Mouse (Mus musculus) ovary, postnatal 10 days (tissue): ENCODE measurements around the gene Macrod2.

Experiments
- DNase-seq: peaks from one replicate; pipeline ENCODE4 v3.0.0; 2022; ENCODE audit warnings: low spot score

The Macrod2 gene

GRCm38 (mm10) chr2:140793886-140794608 lies 398.9 kb downstream of the Macrod2 start:
- DNase-seq = no peak

GRCm38 (mm10) chr2:140811693-140812092 lies 416.6 kb downstream of the Macrod2 start:
- no peak for DNase-seq

DNA sequence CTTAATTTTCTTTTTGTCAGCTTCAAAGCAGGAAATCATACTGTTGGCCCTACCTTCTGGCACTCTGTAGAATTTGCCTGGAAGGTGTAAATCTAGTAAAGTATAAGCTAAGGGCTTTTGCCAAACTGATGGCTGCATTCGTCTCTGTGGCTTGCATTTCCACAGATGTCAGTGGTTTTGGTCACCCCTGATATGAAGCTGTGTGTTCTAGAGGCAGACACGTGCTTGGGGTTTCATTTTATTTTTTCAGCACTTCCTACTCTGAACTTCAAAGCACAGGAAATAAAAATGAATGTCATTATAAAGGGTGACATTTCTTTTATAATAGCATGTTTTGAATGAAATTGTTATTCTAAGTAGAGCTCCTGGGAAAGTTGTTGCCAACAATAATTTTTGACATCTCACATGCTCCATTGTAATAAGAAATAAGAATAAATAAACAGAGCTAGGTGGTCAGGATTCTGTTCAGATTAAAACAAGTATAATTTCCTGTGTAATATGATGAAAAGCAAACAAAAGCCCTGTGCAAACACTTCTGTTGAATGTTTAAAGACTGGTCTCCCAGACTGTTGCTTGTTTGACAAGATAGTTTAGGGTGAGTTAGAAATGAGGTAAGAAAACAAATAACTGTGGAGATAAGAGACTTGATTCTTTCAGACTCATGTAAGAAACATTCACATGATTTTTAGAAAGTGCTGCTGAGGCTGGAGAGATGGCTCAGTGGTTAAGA lies 424.4 kb downstream of the Macrod2 start:
- no peak for DNase-seq

- DNase-seq = no peak
These were observed 427.3 kb downstream of the Macrod2 start for GRCm38 (mm10) chr2:140822378-140822777.

DNA sequence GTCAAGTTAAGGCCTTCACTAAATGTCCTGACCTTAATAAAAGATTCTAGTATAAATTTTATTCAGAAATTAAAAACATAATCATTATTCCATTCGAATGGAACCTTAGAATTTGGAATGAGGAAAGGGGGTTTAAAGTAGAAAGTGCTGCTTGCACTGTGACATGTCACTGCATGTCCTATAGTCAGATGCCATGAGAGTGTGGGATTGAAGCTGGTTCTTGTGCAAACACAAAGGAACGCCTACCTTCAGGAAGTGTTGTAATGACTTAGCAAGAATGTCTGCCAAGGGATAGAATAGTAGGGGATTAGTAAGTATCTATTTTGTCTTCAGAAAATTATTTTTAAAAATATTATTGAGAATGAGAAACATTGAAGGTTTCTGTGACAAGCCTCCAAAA lies 431.1 kb downstream of the Macrod2 start:
- DNase-seq = no peak

GRCm38 (mm10) chr2:140828859-140829258 lies 433.8 kb downstream of the Macrod2 start:
- no peak for DNase-seq

- no peak for DNase-seq
These were observed 435.0 kb downstream of the Macrod2 start for GRCm38 (mm10) chr2:140830086-140830485.

DNA sequence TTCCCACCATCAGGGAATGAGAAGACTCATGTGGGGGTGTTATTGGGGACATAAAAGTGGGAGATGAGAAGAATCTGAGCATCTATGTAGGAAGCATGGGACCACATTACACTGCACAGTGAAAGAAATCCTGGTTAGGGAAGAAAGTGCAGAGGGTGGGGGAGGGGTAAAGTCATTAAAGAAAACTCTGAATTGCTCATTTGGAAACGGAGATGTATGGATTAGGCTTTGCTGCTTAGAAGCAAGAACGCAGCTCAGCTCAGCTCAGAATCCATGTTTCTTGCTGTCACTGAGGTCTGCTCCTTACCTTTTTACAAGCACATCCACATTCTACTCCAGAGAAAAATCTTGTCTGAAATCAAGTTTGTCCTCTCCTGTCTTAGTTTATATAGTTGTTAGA lies 444.3 kb downstream of the Macrod2 start:
- DNase-seq = no peak

GRCm38 (mm10) chr2:140839880-140840279 lies 444.8 kb downstream of the Macrod2 start:
- peak; percentile 38 for DNase-seq

DNA sequence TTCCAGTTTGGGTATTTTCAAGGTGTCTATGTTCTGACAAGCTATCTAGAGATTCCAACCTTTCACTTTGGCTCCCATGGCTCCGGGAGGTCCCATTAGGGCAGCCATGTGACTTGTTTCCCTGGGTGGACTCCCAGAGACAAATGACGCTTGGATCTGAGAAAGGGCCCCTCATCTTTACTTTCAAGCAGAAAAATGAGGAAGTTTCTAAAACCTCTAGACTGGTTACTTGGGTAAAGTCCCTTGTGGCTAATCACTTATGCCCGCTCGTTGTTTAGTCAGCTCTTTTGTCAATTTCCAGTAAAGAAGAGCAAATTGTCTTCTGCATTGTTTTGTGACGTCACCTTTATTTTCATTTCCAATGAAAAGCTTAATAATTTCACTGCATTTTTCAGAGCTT lies 448.9 kb downstream of the Macrod2 start:
- DNase-seq = no peak

GRCm38 (mm10) chr2:140847817-140848428 lies 452.8 kb downstream of the Macrod2 start:
- no peak for DNase-seq

DNA sequence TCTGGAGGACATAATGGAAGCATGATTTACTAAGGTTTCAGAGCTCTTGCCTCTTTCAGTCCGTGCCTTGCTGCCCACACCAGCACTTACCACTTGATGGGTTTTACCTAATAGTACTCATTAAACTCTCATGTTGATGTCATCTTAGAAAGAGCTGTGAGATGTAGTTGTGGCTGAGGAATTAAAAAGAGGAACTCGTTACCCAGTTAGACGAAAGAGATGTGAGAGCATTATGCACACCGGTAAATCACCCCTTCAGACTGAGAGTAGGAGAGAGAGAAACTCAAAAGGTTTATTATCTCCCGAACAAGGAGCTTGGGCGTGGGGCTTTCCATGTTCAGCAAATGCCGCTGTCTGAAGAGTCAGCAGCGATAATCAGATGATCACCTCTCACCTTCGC lies 458.4 kb downstream of the Macrod2 start:
- no peak for DNase-seq

DNA sequence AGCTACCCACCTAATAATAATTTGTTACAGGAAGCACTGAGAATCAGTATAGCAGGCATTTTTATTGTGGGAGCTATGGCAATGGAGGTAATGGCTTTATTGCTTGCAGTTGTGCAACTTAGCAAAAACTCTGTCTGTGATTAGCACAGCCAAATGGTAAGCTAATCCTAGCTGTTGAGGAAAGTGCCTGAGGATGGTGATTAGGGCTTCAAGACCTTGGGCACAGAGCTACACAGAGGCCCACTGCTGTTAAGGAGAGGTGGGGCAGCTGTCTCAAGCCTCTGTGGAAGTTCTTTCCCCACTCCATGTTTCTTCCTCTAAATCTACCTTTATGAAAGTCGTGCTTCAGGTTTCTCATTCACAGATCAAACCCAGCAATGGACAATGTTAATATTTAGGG lies 466.2 kb downstream of the Macrod2 start:
- no peak for DNase-seq

GRCm38 (mm10) chr2:140862736-140863135 lies 467.6 kb downstream of the Macrod2 start:
- no peak for DNase-seq

DNA sequence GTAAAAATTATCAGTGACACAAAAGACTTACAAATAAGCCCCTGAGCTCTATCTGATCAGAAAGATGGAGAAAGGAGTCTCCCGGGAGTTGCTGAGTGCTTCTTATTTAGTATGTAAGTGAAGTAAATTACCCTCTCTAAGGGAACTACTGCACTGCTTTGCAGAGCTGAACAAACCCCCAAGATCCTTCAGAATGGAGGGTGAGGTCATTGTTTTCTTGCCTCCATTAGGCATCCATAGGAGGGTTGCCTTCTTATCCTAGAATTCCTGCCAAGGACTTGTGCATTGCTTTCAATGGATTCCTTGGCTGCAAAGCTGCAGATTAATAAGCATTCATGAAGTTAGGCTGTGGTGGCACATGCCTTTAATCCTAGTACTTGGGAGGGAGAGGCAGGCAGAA lies 470.5 kb downstream of the Macrod2 start:
- DNase-seq = no peak

- DNase-seq = no peak
These were observed 472.0 kb downstream of the Macrod2 start for GRCm38 (mm10) chr2:140867116-140867515.

- DNase-seq = no peak
These were observed 490.1 kb downstream of the Macrod2 start for GRCm38 (mm10) chr2:140885176-140885575.

DNA sequence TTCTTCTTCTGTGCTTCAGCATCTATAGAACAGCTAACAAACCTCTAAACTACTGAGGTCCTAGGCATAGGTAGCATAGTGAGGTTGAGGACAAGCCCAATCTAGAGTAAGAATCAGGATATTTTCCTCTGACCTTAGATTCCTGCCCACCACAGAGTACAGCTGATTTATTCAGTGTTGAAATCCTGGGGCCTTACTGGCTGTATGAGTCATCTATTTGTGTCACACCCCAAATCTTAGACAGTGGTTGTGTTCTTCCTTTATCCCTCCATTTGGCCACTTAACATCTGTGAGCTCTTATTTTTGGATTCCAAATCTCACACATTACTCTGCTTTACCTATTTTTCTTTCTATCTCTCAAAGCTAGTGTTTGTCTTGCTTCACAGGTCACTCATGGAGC lies 495.6 kb downstream of the Macrod2 start:
- no peak for DNase-seq

DNA sequence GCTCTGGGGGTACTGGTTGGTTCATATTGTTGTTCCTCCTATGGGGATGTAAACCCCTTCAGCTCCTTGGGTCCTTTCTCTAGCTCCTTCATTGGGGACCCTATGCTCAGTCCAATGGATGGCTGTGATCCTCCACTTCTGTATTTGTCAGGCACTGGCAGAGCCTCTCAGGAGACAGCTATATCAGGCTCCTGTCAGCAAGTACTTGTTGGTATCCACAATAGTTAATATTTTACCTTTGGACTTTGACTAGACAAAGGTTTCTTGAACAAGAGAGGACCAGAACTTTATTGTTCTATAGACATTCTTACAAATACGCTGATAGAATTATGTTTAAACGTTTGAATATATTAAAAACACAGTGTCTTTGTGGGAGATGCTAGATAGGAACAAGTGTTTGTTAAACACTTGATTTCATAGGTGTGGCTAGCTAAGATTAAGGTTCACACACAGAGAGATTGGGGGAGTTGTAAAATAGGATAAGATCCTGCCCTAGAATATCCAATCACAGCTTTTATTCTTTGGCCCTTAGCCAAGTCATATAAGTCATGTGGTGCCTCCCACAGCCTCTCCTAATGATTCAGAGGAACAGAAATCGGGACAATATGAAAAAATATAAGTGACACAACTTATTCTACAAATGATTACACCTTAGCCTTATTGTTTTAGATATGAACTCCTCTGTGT lies 501.4 kb downstream of the Macrod2 start:
- no peak for DNase-seq

DNA sequence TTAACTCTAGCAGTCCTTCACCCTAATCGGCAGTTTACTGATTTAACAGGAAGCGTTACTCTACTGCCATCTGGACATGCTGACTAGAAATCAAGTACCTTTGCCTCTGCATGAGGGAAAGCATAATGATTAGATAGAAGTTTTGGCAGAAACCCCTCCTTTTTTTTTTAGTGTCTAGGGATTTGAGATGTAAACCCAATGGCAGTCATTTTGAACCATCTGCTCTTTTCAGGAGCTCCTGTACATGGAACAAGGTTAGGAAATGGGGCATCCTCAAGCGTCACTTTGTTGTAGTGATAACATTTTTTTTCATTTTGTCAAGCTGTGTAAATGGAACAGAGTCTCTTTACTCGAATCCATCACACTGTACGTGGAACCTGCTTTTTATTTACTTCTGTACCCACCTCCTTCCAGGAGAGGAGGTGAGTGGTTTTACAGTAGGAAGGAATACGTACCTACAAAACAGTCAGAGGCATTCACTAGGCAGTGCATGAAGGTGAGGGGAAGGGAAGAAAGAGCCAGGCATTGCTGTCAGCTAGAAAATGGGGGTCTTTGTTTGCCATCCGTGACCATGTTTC lies 503.4 kb downstream of the Macrod2 start:
- DNase-seq = no peak

- no peak for DNase-seq
These were observed 510.2 kb downstream of the Macrod2 start for GRCm38 (mm10) chr2:140905331-140905730.

GRCm38 (mm10) chr2:140906123-140906522 lies 511.0 kb downstream of the Macrod2 start:
- no peak for DNase-seq
